8 mouse cellular contexts compared by ENCODE assay signal in the genomic region with DNA sequence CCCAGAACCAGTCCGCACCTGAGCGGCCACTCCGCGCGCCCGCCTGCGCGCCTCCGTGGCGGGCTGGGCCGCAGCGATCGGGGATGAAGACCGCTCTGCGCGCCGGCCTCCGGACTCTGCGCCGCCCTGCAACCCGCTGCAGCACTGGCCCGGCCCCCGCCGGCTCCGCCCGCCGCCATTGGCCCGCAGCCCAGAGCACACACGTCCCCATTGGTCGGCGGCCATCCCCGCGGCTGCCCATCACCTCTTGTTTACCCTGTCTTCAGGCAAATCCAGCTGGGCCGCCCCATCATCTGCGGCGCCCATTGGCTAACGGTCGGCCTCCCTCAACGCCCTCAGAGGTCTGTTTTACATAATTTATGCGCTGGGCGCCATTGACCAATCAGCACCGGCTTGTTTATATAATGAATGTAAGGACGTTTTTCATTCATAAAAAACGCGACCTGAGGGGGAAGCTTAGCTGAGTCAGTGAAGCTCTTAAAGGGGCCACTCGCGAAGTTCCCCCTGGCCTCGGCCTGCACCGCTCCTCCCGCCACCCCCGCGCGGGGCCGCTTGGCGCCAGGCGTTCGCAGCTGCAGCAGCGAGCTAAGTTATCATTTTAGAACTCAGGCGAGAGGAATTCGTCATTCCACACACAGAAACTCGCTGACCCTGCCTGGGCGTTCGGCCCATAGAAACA. TPM values are rescaled to one million over a fixed set of nuclear protein-coding genes. Genes with fewer than 3 reads are reported as not detected.
DNase-seq lines count a peak whose midpoint lies in the region; ATAC-seq and TF ChIP-seq lines count a peak whose summit lies in the region.

TSS of gene Etv5 (minus strand) at position 221 of the 679 bp plus-strand sequence.

- peak within 1 kb of the TSS; percentile 65 for H3K27ac ChIP-seq in cortical plate, adult 2 months (ENCODE audit: insufficient read depth, low read length)

- peaks cover 12% of the 10 kb centered on the region for H3K27me3 ChIP-seq in megakaryocyte, embryonic 14.5 days (replicated peaks)

- TF ChIP-seq POLR2A in cortical plate, adult 2 months (IDR thresholded peaks at IDR 0.05; ENCODE audit: extremely low read depth, insufficient read depth, low read length): peak; percentile 75

- peak; percentile 99 to 100 for DNase-seq in gastrocnemius, adult 8-10 months (ENCODE audit: low spot score in 2 of 2)
- peak; percentile 96 for DNase-seq in hindlimb bud, embryonic 11.5 days (ENCODE audit: extremely low spot score, low read depth, low spot score)
- DNase-seq in left cerebral cortex, adult 8-10 months (ENCODE audit: low spot score in 2 of 2): peak; percentile 95 to 100
- peak; percentile 100 for DNase-seq in right cerebral cortex, postnatal 10 days (ENCODE audit: low spot score in 2 of 2)
- DNase-seq in urinary bladder, postnatal 25 days (ENCODE audit: low spot score): peak; percentile 97

- peaks cover 12% of the 10 kb centered on the region for H3K36me3 ChIP-seq in megakaryocyte, embryonic 14.5 days (replicated peaks; ENCODE audit: low read length)

- TF ChIP-seq CTCF in cortical plate, adult 2 months (IDR thresholded peaks at IDR 0.05; ENCODE audit: extremely low read depth, insufficient read depth, low read length): no peak

- H3K4me3 ChIP-seq in cortical plate, adult 2 months (ENCODE audit: insufficient read depth, low read length): peak within 1 kb of the TSS; percentile 98
- peak within 1 kb of the TSS; percentile 94 for H3K4me3 ChIP-seq in megakaryocyte, embryonic 14.5 days (replicated peaks)

- H3K9me3 ChIP-seq in megakaryocyte, embryonic 14.5 days: no peaks in the 10 kb centered on the region

- ATAC-seq in activated CD4-positive, CD25-positive, alpha-beta regulatory T cell, adult 4 months: peak; percentile 98

- peaks cover 6% of the 10 kb centered on the region for H3K4me1 ChIP-seq in cortical plate, adult 2 months (ENCODE audit: control insufficient read depth, insufficient read depth, low read length)
- peaks cover 48% of the 10 kb centered on the region for H3K4me1 ChIP-seq in megakaryocyte, embryonic 14.5 days

RNA-seq across cellular contexts. Expression of gene Etv5, which starts in this region (rescaled TPM):
- polyA plus RNA-seq in activated CD4-positive, CD25-positive, alpha-beta regulatory T cell, adult 4 months (2017; shearing (Covaris generic)): 1 to 10 TPM; 1.7 to 5.6 TPM
- 76.1 and 76.2 TPM in 2 replicates for polyA plus RNA-seq in cortical plate, adult 2 months (2012; rRNA removed)
- total RNA-seq in gastrocnemius, adult 8-10 months (2022): 1 to 10 TPM; 5.4 to 7.1 (median 6.3) TPM
- 10 to 100 TPM; 60.9 to 81.8 (median 65.7) TPM for total RNA-seq in left cerebral cortex, adult 8-10 months (2022)
- polyA plus RNA-seq in megakaryocyte, embryonic 14.5 days (2012; ENCODE audit: insufficient read depth, low replicate concordance): 1.4 and 10.4 TPM in 2 replicates

Comparison
In these comparisons a context has a peak if more than half of its experiments do, and no peak if none do; other contexts are left out.
1. Peak in every context shown above with its lines: DNase-seq, ATAC-seq, H3K4me3 ChIP-seq and H3K27ac ChIP-seq.
2. RNA of gene Etv5 (total RNA-seq): 60.9 to 81.8 TPM in left cerebral cortex, adult 8-10 months; 5.4 to 7.1 TPM in gastrocnemius, adult 8-10 months; every median in the first group is over 4 times any median in the second.